Mouse (Mus musculus): ENCODE results near the gene Rab11fip3. TPM values are rescaled to one million over a fixed set of nuclear protein-coding genes. Genes with fewer than 3 reads are reported as not detected.

Gene Rab11fip3
- polyA plus RNA-seq, 1 experiment from 2014 or later, result 43.1 TPM

DNA sequence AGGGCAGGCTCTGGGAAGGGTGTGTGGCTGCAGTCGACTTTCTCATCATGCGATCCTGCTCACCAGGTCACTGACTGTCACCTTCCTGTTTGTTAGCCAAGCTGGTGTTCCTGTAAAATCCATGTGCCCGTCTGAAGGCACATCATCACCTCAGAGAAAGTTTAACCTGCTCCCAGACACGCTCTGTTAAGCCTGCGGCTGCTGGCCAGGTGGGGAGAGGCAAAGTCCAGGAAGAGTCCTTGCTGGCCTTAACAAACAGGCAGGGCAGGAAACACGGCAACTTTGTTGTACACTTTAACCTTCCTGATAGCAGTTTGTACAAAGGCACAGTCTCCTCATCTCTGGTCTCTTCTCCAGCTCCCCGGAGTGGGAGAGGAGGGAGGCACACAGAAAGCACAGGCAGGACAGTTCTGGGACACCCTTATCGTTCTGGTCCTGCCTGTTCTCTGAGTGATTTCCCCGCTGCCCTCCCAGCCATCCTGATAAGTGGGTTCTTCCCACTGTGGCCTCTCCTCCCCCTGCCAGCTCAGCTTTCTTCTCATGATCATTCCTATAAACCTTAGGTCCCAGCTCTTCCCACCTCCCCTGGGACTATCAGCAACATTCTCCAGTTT, 47.5 kb downstream of the Rab11fip3 start:
- no peak overlapping the region for H3K4me2 ChIP-seq (replicated peaks)
- no peak overlapping the region for H3K4me3 ChIP-seq
- WGBS, result 86% methylated on average over 9 of the region's 9 CpGs
- H3K27ac ChIP-seq (replicated peaks), result no peak overlapping the region
- ATAC-seq (ENCODE audit: low FRiP score, low read depth), result no peak
- H3K36me3 ChIP-seq, result peaks cover 33% of the 10 kb centered on the region
- H3K27me3 ChIP-seq, result no peaks in the 10 kb centered on the region
- H3K9me3 ChIP-seq, result no peaks in the 10 kb centered on the region
- H3K9ac ChIP-seq (replicated peaks), result no peak overlapping the region
- no peaks in the 10 kb centered on the region for H3K4me1 ChIP-seq

GRCm38 (mm10) chr17:26020848-26021347, 48.5 kb downstream of the Rab11fip3 start:
- Histone ChIP-seq H3K4me2 (replicated peaks) (no peak overlapping the region), H3K9ac (replicated peaks) (no peak overlapping the region), H3K9me3 (no peaks in the 10 kb centered on the region), H3K4me1 (no peaks in the 10 kb centered on the region), H3K27ac (replicated peaks) (no peak overlapping the region), H3K27me3 (no peaks in the 10 kb centered on the region), H3K4me3 (no peak overlapping the region), H3K36me3 (peaks cover 35% of the 10 kb centered on the region)
- 92% methylated on average over 7 of the region's 7 CpGs for WGBS
- ATAC-seq (ENCODE audit: low FRiP score, low read depth), result no peak

DNA sequence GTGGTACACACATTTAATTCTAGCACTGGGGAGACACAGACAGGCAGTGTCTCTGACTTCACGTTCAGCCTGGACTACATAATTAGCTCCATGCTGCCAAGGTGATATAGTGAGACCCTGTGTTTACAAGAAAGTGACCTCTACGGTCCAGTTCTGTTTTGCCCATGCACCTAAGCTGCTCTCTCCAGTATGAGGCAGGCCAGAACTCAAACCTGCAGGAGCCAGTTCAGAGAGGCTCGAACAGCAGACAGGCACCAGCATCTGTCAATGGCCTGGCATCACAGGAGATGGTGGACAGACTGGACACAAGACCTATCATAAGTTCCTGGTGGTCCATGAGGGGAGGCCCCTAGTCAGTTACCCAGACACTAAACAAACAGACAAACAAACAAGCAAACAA, 51.0 kb downstream of the Rab11fip3 start:
- ATAC-seq (ENCODE audit: low FRiP score, low read depth), result no peak
- Histone ChIP-seq H3K4me2 (replicated peaks) (no peak overlapping the region), H3K27me3 (no peaks in the 10 kb centered on the region), H3K9me3 (no peaks in the 10 kb centered on the region), H3K4me3 (no peak overlapping the region), H3K4me1 (no peaks in the 10 kb centered on the region), H3K27ac (replicated peaks) (no peak overlapping the region), H3K36me3 (peaks cover 44% of the 10 kb centered on the region), H3K9ac (replicated peaks) (no peak overlapping the region)
- WGBS, result 91% methylated on average over 3 of the region's 3 CpGs

DNA sequence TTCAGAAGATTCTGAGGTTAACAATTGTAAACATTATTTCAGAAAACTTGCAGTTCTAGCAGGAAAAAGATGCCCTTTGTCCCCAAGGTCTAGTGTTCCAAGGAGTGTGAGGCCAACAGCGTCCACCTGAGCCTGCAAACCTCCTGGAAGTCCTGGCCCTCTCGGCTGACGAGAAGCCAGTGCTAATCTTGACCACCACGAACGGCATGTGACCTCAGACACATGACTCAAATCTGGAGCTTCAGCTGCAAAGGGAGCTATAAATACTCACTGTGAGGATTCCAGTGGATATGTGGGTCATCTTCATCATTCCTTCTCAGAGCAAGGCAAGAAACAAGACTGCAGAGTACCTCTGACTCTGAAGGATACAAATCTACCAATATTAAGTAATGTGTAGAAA, 51.4 kb downstream of the Rab11fip3 start:
- Histone ChIP-seq H3K4me2 (replicated peaks) (no peak overlapping the region), H3K36me3 (peaks cover 43% of the 10 kb centered on the region), H3K9ac (replicated peaks) (no peak overlapping the region), H3K27me3 (no peaks in the 10 kb centered on the region), H3K4me3 (no peak overlapping the region), H3K4me1 (no peaks in the 10 kb centered on the region), H3K27ac (replicated peaks) (no peak overlapping the region), H3K9me3 (no peaks in the 10 kb centered on the region)
- ATAC-seq (ENCODE audit: low FRiP score, low read depth), result no peak
- WGBS, result 88% methylated on average over 5 of the region's 5 CpGs

- Histone ChIP-seq H3K4me2 (replicated peaks) (no peak overlapping the region), H3K27me3 (no peaks in the 10 kb centered on the region), H3K27ac (replicated peaks) (no peak overlapping the region), H3K9ac (replicated peaks) (no peak overlapping the region), H3K9me3 (no peaks in the 10 kb centered on the region), H3K36me3 (peaks cover 50% of the 10 kb centered on the region), H3K4me3 (no peak overlapping the region), H3K4me1 (0 out of 2 replicates have a peak, but pooled peaks cover 1% of the 10 kb centered on the region)
- WGBS, result 93% methylated on average over 3 of the region's 3 CpGs
- ATAC-seq (ENCODE audit: low FRiP score, low read depth), result no peak
Observed at GRCm38 (mm10) chr17:26017021-26017420, 52.3 kb downstream of the Rab11fip3 start.

DNA sequence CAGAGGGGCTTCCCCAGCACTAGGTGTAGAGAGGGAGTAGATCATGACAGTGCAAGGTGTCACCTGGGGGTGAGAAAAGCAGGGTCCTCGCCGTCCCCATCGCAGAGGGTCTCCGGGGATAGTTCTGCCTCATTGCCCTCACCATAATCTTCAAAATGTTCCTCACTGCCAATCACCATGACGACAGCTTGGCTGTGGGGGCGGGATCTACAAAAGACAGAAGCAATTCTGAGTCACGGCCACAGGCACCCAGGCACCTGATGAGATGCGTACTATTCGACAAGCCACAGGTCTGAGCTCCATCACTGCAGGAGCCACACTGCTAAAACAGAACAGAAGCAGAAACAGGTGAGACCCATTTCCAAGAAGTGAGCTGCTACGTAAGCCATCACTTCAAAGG, 55.6 kb downstream of the Rab11fip3 start:
- no peak for ATAC-seq (ENCODE audit: low FRiP score, low read depth)
- peaks cover 66% of the 10 kb centered on the region for H3K36me3 ChIP-seq
- H3K27ac ChIP-seq (replicated peaks), result no peak overlapping the region
- no peak overlapping the region for H3K4me2 ChIP-seq (replicated peaks)
- WGBS, result 85% methylated on average over 10 of the region's 10 CpGs
- no peaks in the 10 kb centered on the region for H3K9me3 ChIP-seq
- no peaks in the 10 kb centered on the region for H3K27me3 ChIP-seq
- no peak overlapping the region for H3K9ac ChIP-seq (replicated peaks)
- no peak overlapping the region for H3K4me3 ChIP-seq
- H3K4me1 ChIP-seq, result 0 out of 2 replicates have a peak, but pooled peaks cover 4% of the 10 kb centered on the region

DNA sequence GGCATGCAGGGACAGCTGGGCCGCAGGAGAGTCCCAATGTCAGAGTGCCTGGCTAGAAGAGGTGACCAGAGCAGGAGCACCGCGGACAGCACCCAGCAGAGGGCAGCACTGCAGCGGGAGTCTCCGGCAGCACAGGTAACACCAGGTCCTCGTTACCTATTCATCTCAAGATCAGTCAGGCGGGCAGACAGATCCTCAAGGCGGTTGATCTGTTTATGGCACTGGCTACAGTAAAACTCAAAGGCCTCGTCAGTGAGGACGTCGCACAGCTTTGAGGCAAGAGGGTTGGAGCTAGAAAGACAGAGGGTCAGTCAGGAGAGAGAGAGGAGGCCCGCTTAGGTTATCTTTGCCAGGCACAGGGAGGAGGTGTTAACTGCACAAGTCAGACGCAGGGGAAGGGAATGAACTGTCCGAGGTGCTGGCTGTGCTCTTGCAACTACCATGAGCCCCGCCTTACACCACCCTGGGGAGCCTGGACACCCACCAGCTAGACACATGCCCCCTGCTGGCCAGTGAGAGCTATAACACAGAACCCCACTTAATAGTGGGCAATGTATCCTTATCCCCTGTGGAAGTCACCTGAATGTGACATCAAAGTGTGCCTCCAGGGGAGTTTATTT, 57.4 kb downstream of the Rab11fip3 start:
- ATAC-seq (ENCODE audit: low FRiP score, low read depth), result no peak
- H3K9ac ChIP-seq (replicated peaks), result no peak overlapping the region
- H3K27ac ChIP-seq (replicated peaks), result no peak overlapping the region
- H3K36me3 ChIP-seq, result peaks cover 69% of the 10 kb centered on the region
- H3K4me1 ChIP-seq, result 0 out of 2 replicates have a peak, but pooled peaks cover 4% of the 10 kb centered on the region
- no peak overlapping the region for H3K4me2 ChIP-seq (replicated peaks)
- no peaks in the 10 kb centered on the region for H3K9me3 ChIP-seq
- WGBS, result 11% methylated on average over 15 of the region's 15 CpGs
- H3K27me3 ChIP-seq, result no peaks in the 10 kb centered on the region
- H3K4me3 ChIP-seq, result no peak overlapping the region

DNA sequence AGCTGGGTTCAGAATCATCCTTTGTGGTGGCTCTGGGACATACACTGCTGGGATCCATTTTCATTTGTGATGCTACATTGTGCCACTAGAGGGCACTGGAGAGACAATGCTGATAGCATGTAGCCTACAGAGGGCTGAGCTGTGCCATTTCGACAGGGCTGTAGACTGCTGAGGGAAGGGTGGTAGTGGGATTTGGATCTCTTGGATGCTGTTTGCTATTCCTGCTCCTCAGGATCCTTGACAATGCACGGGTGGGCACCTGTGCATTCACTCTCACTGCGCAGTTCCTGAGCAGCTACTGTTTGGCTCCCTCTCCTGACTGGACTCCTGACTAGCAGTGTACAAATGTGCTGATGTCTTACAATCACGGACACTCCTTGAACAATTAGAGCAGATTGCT, 59.8 kb downstream of the Rab11fip3 start:
- Histone ChIP-seq H3K4me1 (0 out of 2 replicates have a peak, but pooled peaks cover 4% of the 10 kb centered on the region), H3K9me3 (no peaks in the 10 kb centered on the region), H3K4me2 (replicated peaks) (no peak overlapping the region), H3K4me3 (no peak overlapping the region), H3K9ac (replicated peaks) (no peak overlapping the region), H3K27me3 (no peaks in the 10 kb centered on the region), H3K36me3 (peaks cover 73% of the 10 kb centered on the region), H3K27ac (replicated peaks) (no peak overlapping the region)
- 0 out of 2 replicates have a peak, but pooled peaks have one; percentile 66 for ATAC-seq (ENCODE audit: low FRiP score, low read depth)
- WGBS, result 24% methylated on average over 4 of the region's 4 CpGs

DNA sequence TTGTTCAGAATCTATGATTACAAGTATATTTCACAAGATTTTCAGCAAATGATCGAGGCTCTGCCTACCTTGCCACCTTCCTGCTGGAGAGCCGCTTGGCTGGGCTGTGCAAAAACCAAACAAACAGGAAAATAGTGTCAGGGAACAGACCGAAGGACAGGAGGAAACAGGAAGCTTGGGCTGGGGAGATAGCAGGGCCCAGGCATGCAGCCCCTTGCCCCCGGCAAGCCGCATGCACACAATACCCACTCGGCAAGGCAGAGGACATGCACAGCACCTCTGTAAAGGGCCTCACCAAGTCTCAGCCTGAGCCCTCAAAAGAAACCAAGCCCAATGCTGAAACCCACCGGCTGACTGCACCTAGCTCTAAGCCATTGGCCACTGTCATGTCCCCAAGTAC, 60.6 kb downstream of the Rab11fip3 start:
- no peaks in the 10 kb centered on the region for H3K9me3 ChIP-seq
- H3K4me3 ChIP-seq, result no peak overlapping the region
- H3K4me1 ChIP-seq, result 0 out of 2 replicates have a peak, but pooled peaks cover 4% of the 10 kb centered on the region
- H3K27ac ChIP-seq (replicated peaks), result no peak overlapping the region
- ATAC-seq (ENCODE audit: low FRiP score, low read depth), result no peak
- no peak overlapping the region for H3K4me2 ChIP-seq (replicated peaks)
- no peak overlapping the region for H3K9ac ChIP-seq (replicated peaks)
- H3K27me3 ChIP-seq, result no peaks in the 10 kb centered on the region
- peaks cover 73% of the 10 kb centered on the region for H3K36me3 ChIP-seq
- 85% methylated on average over 7 of the region's 7 CpGs for WGBS

DNA sequence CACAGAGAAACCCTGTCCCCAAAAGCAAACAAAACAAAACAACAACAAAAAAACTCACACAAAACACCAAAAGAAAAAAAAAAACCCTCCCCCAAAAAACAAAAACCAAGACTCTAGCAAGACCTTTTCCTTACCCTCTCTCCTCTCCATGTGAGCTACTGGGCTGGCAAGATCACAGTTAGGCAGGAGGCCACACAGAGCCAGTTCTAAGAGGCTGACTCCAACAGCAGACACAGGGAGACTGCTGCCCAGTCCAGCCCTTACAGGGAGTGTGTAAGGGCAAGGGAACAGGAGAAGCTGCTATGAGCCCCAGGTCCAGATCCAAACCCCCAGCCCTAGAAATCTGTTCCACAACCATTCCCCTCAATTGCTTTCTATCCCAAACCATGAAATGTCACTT, 61.0 kb downstream of the Rab11fip3 start:
- Histone ChIP-seq H3K9ac (replicated peaks) (no peak overlapping the region), H3K4me2 (replicated peaks) (no peak overlapping the region), H3K27ac (replicated peaks) (no peak overlapping the region), H3K27me3 (no peaks in the 10 kb centered on the region), H3K9me3 (no peaks in the 10 kb centered on the region), H3K36me3 (peaks cover 73% of the 10 kb centered on the region), H3K4me3 (no peak overlapping the region), H3K4me1 (0 out of 2 replicates have a peak, but pooled peaks cover 4% of the 10 kb centered on the region)
- ATAC-seq (ENCODE audit: low FRiP score, low read depth), result no peak

GRCm38 (mm10) chr17:26007646-26008045, 61.7 kb downstream of the Rab11fip3 start:
- peaks cover 75% of the 10 kb centered on the region for H3K36me3 ChIP-seq
- 86% methylated on average over 2 of the region's 2 CpGs for WGBS
- ATAC-seq (ENCODE audit: low FRiP score, low read depth), result no peak

GRCm38 (mm10) chr17:26005731-26006450, 63.5 kb downstream of the Rab11fip3 start:
- H3K36me3 ChIP-seq, result peaks cover 73% of the 10 kb centered on the region
- no peak overlapping the region; the same call in 1 of the 2 replicates for H3K9ac ChIP-seq (replicated peaks)
- 88% methylated on average over 10 of the region's 10 CpGs for WGBS

More at GRCm38 (mm10) chr17:26007646-26008045, 61.7 kb downstream of the Rab11fip3 start:
- no peak overlapping the region for H3K4me3 ChIP-seq
- H3K4me1 ChIP-seq, result 0 out of 2 replicates have a peak, but pooled peaks cover 4% of the 10 kb centered on the region
- H3K9me3 ChIP-seq, result no peaks in the 10 kb centered on the region
- H3K9ac ChIP-seq (replicated peaks), result no peak overlapping the region
- H3K4me2 ChIP-seq (replicated peaks), result no peak overlapping the region
- no peaks in the 10 kb centered on the region for H3K27me3 ChIP-seq
- no peak overlapping the region for H3K27ac ChIP-seq (replicated peaks)

More at GRCm38 (mm10) chr17:26005731-26006450, 63.5 kb downstream of the Rab11fip3 start:
- Histone ChIP-seq H3K27ac (replicated peaks) (no peak overlapping the region), H3K27me3 (no peaks in the 10 kb centered on the region), H3K9me3 (no peaks in the 10 kb centered on the region), H3K4me1 (no peaks in the 10 kb centered on the region), H3K4me2 (replicated peaks) (no peak overlapping the region), H3K4me3 (no peak overlapping the region)
- ATAC-seq (ENCODE audit: low FRiP score, low read depth), result no peak

Data from midbrain, embryonic 12.5 days (tissue).